Mouse (Mus musculus) embryonic fibroblast, embryonic 13.5 days (primary cell): ENCODE data around the gene Tnfsf18.

Experiments
- CTCF ChIP-seq: IDR thresholded peaks from 2 replicates; pipeline ENCODE4 v1.5.1; 2011; ENCODE audit warnings: mild to moderate bottlenecking, control low read depth, low read length, moderate library complexity, borderline replicate concordance; ENCODE audit not compliant: insufficient read depth
- POLR2A ChIP-seq: IDR thresholded peaks from 2 replicates; pipeline ENCODE4 v1.6.1; 2011; ENCODE audit warnings: low read depth, mild to moderate bottlenecking, control low read depth, low read length, moderate library complexity

GRCm38 (mm10) chr1:161517355-161517754 lies 22.9 kb downstream of the Tnfsf18 start:
- no peak for TF ChIP-seq POLR2A
- no peak for TF ChIP-seq CTCF
